Mouse (Mus musculus) heart, adult 11 months (tissue): ENCODE measurements around the gene Pon1.

ENCODE experiments used
- DNase-seq: peaks from one replicate; pipeline ENCODE4 v3.0.0; 2022

Gene Pon1

DNA sequence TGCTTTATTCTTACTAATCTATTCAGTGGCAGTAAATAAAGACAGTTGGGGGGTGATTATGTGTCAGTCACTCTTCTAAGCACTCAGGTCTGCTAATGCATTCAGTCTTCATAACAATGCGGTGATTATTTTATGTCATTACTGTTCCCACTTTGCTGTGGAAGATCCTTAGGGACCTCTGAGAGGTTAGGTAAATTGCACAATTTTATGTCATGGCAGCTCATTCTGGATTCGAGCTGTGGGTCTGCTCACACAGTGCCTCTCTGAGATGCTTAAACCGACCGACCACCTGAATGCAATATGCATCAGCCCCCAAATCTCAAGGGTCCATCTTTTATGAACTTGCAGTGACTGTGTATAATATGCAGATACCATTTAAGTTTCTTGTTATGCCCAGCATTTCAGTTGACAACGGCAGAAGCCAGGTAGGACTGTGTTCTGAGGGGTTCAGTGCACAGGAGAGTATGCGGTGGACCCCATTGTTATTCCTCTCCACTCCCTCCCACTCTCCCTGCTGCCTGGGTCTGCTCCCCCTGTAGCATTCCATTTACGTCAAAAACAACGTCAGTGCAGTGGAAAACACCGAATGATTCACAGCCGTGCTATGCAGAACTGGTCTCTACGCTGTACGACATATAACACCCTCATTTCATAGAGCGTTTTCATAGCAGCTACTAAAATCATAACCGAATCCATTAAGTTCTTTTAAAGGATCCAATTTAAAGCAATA lies 64.2 kb downstream of the Pon1 start:
- DNase-seq = peak; percentile 46

DNA sequence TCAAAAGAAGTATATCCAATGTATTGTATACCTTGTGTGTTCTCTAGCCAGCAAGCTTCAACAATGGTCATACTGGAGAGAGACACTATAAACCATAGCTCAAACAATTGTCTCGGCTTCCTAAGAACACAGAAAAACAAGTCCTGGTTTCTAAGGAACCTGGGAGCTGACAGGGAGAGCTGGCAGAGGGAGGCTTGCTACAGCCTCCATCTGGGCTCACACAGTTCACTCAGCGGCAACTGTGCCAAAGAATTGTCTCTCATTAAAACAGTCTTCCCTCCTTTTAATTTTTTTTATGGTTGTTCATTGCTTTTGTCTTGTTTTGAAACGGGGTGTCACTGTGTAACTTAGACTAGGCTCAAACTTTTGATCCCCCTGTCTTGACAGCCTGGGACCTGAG lies 73.5 kb downstream of the Pon1 start:
- DNase-seq = no peak

DNA sequence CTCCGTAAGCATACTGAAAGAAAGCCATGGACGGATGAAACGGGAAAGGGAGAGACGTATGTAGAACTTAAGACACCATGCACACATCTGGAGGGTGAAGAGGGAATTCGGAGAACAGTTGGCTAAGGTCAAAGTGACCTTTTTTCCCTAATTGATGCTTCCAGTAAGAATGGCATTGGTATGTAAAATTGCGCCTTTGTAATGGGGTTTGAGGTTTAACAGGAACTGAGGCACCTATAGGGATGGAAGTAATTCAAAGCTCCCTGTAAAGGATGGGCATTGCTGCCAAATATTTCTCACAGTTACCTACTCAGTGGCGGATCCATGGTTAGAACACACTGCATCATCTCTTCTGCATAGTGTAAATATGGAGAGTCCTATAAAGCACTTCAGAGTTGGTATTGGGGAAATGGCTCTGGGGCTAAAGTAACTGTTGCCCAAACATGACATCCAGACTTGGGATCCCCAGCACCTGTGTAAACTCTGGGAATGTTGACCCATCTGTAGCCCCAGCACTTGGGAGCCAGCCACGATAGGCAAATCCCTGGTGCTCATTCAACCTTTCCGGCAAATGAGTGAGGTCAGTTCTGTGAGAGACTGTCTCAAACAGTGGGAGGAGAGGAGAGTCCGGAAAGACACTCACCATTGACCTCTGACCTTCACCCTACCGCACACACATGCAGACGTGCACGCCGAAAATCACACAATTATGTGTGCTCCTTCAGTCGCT lies 74.4 kb downstream of the Pon1 start:
- DNase-seq = no peak
